Mouse (Mus musculus) neural tube, embryonic 12.5 days (tissue): ENCODE data around the gene Arhgap28. TPM values are rescaled to one million over a fixed set of nuclear protein-coding genes. Genes with fewer than 3 reads are reported as not detected.

Experiments used
- ATAC-seq: fragments of 200-750 bp; cut with Nextera tagmentation; 2 replicates; pipeline ENCODE4 v1.8.0; 2017; ENCODE audit warnings: low read depth, mild to moderate bottlenecking, moderate TSS enrichment, moderate library complexity; ENCODE audit not compliant: low FRiP score
- H3K27ac ChIP-seq: fragments of 300-500 bp; sonication (generic); 2 replicates; pipeline ENCODE4 v1.5.1; 2016
- H3K27me3 ChIP-seq: fragments of 300-500 bp; sonication (generic); replicated peaks from 2 replicates; pipeline ENCODE4 v1.6.1; 2016; ENCODE audit warnings: mild to moderate bottlenecking
- H3K36me3 ChIP-seq: fragments of 300-500 bp; sonication (generic); 2 replicates; pipeline ENCODE4 v1.6.1; 2016; ENCODE audit warnings: mild to moderate bottlenecking
- H3K4me1 ChIP-seq: fragments of 300-500 bp; sonication (generic); 2 replicates; pipeline ENCODE4 v1.6.1; 2016
- H3K4me2 ChIP-seq: fragments of 300-500 bp; sonication (generic); replicated peaks from 2 replicates; pipeline ENCODE4 v1.6.1; 2016; ENCODE audit warnings: mild to moderate bottlenecking
- H3K4me3 ChIP-seq: fragments of 300-500 bp; sonication (generic); 2 replicates; pipeline ENCODE4 v1.5.1; 2016
- H3K9ac ChIP-seq: fragments of 300-500 bp; sonication (generic); 2 replicates; pipeline ENCODE4 v1.6.1; 2016; ENCODE audit warnings: mild to moderate bottlenecking
- H3K9me3 ChIP-seq: fragments of 300-500 bp; sonication (generic); 2 replicates; pipeline ENCODE4 v1.6.1; 2016; ENCODE audit warnings: mild to moderate bottlenecking
- WGBS: fragments of 180-500 bp; shearing (Covaris S2); methylation state at CpG from one replicate; pipeline ENCODE4 v1.1.7; 2016; 5-methylcytosine and 5-hydroxymethylcytosine counted together
- polyA plus RNA-seq: library from polyadenylated mRNA; unstranded; fragments of >200 nt; fragmentation: Nextera tagmentation; extraction: Ambion mirVana; gene quantifications from 2 replicates; pipeline ENCODE4 v1.2.1, GENCODE M21; 2016

The Arhgap28 gene
- polyA plus RNA-seq, 1 experiment from 2014 or later = 26.8 TPM

DNA sequence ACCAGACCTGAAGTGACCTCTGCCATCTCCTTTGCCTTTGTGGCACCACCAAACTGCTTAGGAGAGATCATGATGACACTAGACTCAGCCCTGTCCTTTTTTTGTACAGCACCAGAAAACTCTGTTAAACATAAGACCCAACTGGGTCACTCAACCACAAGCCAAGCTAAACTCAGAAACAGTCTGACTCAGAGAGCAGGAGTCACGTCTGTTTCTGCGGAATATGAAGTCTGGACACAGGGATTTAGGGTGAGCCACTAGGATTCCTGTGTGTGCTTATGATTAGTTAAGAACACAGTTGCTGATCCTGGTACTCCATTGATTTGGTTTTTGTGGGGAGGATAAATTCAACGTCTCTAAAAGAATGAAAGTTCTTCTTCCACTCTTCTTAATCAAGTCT lies 23.3 kb downstream of the Arhgap28 start:
- 88% methylated on average over 3 of the region's 3 CpGs for WGBS
- H3K27me3 ChIP-seq = no peaks in the 10 kb centered on the region
- H3K4me1 ChIP-seq = peaks cover 3% of the 10 kb centered on the region; the same call in 1 of the 2 replicates
- no peaks in the 10 kb centered on the region for H3K36me3 ChIP-seq
- no peaks in the 10 kb centered on the region for H3K9me3 ChIP-seq
- no peak overlapping the region for H3K9ac ChIP-seq
- H3K4me2 ChIP-seq = no peak overlapping the region
- no peak for ATAC-seq
- no peak overlapping the region for H3K27ac ChIP-seq
- no peak overlapping the region for H3K4me3 ChIP-seq

GRCm38 (mm10) chr17:67979248-67979647 lies 24.7 kb downstream of the Arhgap28 start:
- H3K4me2 ChIP-seq = no peak overlapping the region
- H3K27me3 ChIP-seq = no peaks in the 10 kb centered on the region
- peaks cover 3% of the 10 kb centered on the region; the same call in 1 of the 2 replicates for H3K4me1 ChIP-seq
- H3K9ac ChIP-seq = no peak overlapping the region
- ATAC-seq = no peak
- 91% methylated on average over 5 of the region's 5 CpGs for WGBS
- no peaks in the 10 kb centered on the region for H3K9me3 ChIP-seq
- H3K27ac ChIP-seq = no peak overlapping the region
- H3K4me3 ChIP-seq = no peak overlapping the region
- no peaks in the 10 kb centered on the region for H3K36me3 ChIP-seq

DNA sequence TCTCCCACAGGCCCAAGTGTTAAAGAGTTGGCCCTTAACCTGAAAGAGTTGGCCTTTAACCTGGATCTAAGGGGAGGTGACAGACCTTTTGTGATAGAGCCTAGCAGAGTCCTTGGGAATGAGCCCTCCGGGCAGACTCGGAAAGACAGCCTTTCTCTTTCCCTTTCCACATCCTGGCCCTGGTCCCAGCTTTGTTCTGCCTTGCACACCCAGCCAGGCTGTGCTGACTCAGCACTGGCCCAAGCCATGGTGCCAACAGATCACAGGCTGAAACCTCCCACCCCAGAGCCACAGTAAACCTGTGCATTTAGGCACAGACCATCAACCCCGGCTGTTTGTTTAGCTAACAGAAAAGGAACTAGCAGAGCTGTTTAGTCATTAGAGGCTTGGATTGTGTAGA lies 25.1 kb downstream of the Arhgap28 start:
- no peak overlapping the region for H3K4me2 ChIP-seq
- H3K4me3 ChIP-seq = no peak overlapping the region
- no peak for ATAC-seq
- no peaks in the 10 kb centered on the region for H3K9me3 ChIP-seq
- H3K36me3 ChIP-seq = no peaks in the 10 kb centered on the region
- H3K9ac ChIP-seq = no peak overlapping the region
- peaks cover 3% of the 10 kb centered on the region; the same call in 1 of the 2 replicates for H3K4me1 ChIP-seq
- WGBS = 66% methylated on average over 3 of the region's 3 CpGs
- H3K27me3 ChIP-seq = no peaks in the 10 kb centered on the region
- no peak overlapping the region for H3K27ac ChIP-seq

- 44% methylated on average over 2 of the region's 2 CpGs for WGBS
- no peaks in the 10 kb centered on the region for H3K27me3 ChIP-seq
- H3K4me3 ChIP-seq = no peak overlapping the region
- no peaks in the 10 kb centered on the region for H3K36me3 ChIP-seq
- no peak overlapping the region for H3K4me2 ChIP-seq
- no peaks in the 10 kb centered on the region for H3K9me3 ChIP-seq
- H3K4me1 ChIP-seq = peaks cover 3% of the 10 kb centered on the region; the same call in 1 of the 2 replicates
- no peak overlapping the region for H3K27ac ChIP-seq
- ATAC-seq = no peak
- H3K9ac ChIP-seq = no peak overlapping the region
Measured at GRCm38 (mm10) chr17:67976465-67976864, 27.5 kb downstream of the Arhgap28 start.

DNA sequence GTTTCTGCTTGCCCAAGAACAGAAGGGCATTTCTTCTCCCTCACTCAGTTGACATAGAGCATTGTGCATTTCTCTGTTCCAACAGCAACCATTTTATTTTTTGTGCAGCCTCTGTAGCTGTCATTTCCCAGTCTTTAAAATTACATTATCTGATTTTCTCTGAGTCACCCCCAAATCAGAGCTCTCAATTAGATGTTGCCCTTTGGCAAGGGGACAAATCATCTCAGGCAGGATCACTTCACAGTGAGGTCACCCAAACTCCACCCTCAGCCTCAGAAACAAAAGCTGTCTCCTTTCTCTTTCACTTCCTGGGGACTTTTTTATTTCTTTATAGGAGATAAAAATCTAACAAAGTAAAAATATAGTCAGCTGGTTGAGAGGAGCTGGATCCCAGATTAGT lies 27.9 kb downstream of the Arhgap28 start:
- Histone ChIP-seq H3K9me3 (no peaks in the 10 kb centered on the region), H3K27ac (no peak overlapping the region), H3K27me3 (no peaks in the 10 kb centered on the region), H3K9ac (no peak overlapping the region), H3K36me3 (no peaks in the 10 kb centered on the region), H3K4me1 (peaks cover 3% of the 10 kb centered on the region; the same call in 1 of the 2 replicates), H3K4me3 (no peak overlapping the region), H3K4me2 (no peak overlapping the region)
- no peak for ATAC-seq

DNA sequence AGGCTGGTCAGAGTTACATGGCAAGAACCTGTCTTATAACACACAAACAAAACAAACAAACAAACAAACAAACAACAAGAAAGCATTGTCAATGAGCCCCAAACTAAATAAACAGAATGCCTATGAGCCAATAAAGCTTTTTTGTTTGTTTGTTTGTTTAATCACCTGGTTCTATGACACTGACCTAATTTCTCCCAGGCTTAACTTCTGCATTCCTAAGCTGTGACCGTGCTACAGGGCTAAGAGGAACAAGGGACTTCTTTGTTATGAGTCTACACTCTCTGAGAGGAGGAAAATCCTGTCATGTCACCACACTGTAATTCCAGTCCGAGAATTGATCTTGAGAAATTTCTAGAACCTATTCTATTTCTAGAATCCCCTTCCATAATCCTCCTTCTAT lies 29.2 kb downstream of the Arhgap28 start:
- Histone ChIP-seq H3K4me1 (peaks cover 3% of the 10 kb centered on the region; the same call in 1 of the 2 replicates), H3K9ac (no peak overlapping the region), H3K27me3 (no peaks in the 10 kb centered on the region), H3K36me3 (no peaks in the 10 kb centered on the region), H3K4me3 (no peak overlapping the region), H3K9me3 (no peaks in the 10 kb centered on the region), H3K27ac (no peak overlapping the region), H3K4me2 (no peak overlapping the region)
- ATAC-seq = no peak
- WGBS = 63% methylated on average over 2 of the region's 2 CpGs

- Histone ChIP-seq H3K4me1 (no peaks in the 10 kb centered on the region), H3K9ac (no peak overlapping the region), H3K27ac (no peak overlapping the region), H3K9me3 (no peaks in the 10 kb centered on the region), H3K4me3 (no peak overlapping the region), H3K36me3 (no peaks in the 10 kb centered on the region), H3K4me2 (no peak overlapping the region), H3K27me3 (no peaks in the 10 kb centered on the region)
- WGBS = 76% methylated on average over 8 of the region's 8 CpGs
- no peak for ATAC-seq
Measured at GRCm38 (mm10) chr17:67966853-67967540, 36.9 kb downstream of the Arhgap28 start.

DNA sequence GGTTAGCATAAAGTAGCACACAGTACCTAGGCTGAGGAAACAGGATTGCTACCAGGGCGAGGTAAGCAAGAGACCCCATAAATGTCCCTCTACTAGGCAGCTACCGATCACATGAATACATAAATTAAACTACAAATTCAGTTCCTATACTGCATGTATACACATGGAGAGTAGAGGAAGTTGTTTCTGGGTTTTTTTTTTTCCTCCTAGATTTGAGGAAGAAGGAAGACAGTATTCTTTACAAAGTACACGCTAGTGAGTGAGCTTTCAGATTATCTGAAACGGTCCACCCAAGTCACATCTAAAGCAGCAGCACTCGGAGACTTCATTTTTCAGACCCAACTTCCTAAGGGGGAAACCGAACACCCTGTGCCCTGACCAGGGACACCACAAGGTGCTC lies 41.1 kb downstream of the Arhgap28 start:
- Histone ChIP-seq H3K36me3 (no peaks in the 10 kb centered on the region), H3K27me3 (no peaks in the 10 kb centered on the region), H3K9me3 (no peaks in the 10 kb centered on the region), H3K4me1 (no peaks in the 10 kb centered on the region), H3K4me2 (no peak overlapping the region), H3K27ac (no peak overlapping the region), H3K9ac (no peak overlapping the region), H3K4me3 (no peak overlapping the region)
- ATAC-seq = no peak
- 93% methylated on average over 6 of the region's 6 CpGs for WGBS

GRCm38 (mm10) chr17:67962020-67962419 lies 41.9 kb downstream of the Arhgap28 start:
- no peak overlapping the region for H3K4me2 ChIP-seq
- H3K9me3 ChIP-seq = no peaks in the 10 kb centered on the region
- H3K9ac ChIP-seq = no peak overlapping the region
- H3K36me3 ChIP-seq = no peaks in the 10 kb centered on the region
- 82% methylated on average over 8 of the region's 8 CpGs for WGBS
- no peaks in the 10 kb centered on the region for H3K27me3 ChIP-seq
- H3K4me3 ChIP-seq = no peak overlapping the region
- H3K27ac ChIP-seq = no peak overlapping the region
- no peaks in the 10 kb centered on the region for H3K4me1 ChIP-seq
- no peak for ATAC-seq

- Histone ChIP-seq H3K4me3 (no peak overlapping the region), H3K4me2 (no peak overlapping the region), H3K36me3 (no peaks in the 10 kb centered on the region), H3K27me3 (no peaks in the 10 kb centered on the region), H3K27ac (no peak overlapping the region), H3K4me1 (no peaks in the 10 kb centered on the region), H3K9ac (no peak overlapping the region), H3K9me3 (no peaks in the 10 kb centered on the region)
- no peak for ATAC-seq
- whole genome bisulfite sequencing = 92% methylated on average over 7 of the region's 7 CpGs
Measured at GRCm38 (mm10) chr17:67958909-67959308, 45.0 kb downstream of the Arhgap28 start.

GRCm38 (mm10) chr17:67957603-67958002 lies 46.3 kb downstream of the Arhgap28 start:
- WGBS = 72% methylated on average over 1 of the region's 1 CpGs
- Histone ChIP-seq H3K36me3 (no peaks in the 10 kb centered on the region), H3K4me1 (no peaks in the 10 kb centered on the region), H3K9me3 (no peaks in the 10 kb centered on the region), H3K4me2 (no peak overlapping the region), H3K27me3 (no peaks in the 10 kb centered on the region), H3K9ac (no peak overlapping the region), H3K27ac (no peak overlapping the region), H3K4me3 (no peak overlapping the region)
- no peak for ATAC-seq

GRCm38 (mm10) chr17:67955876-67956690 lies 47.8 kb downstream of the Arhgap28 start:
- Histone ChIP-seq H3K4me2 (no peak overlapping the region), H3K4me3 (no peak overlapping the region), H3K27ac (no peak overlapping the region), H3K4me1 (no peaks in the 10 kb centered on the region), H3K9ac (no peak overlapping the region), H3K9me3 (no peaks in the 10 kb centered on the region), H3K36me3 (no peaks in the 10 kb centered on the region), H3K27me3 (no peaks in the 10 kb centered on the region)
- 31% methylated on average over 10 of the region's 10 CpGs for WGBS
- no peak for ATAC-seq
